Mouse (Mus musculus): ENCODE data around the gene Mrps15. TPM values are rescaled to one million over a fixed set of nuclear protein-coding genes. Genes with fewer than 3 reads are reported as not detected.
A peak's percentile ranks its signal among the peaks of the same experiment; 100 is the strongest.

Gene Mrps15
- total RNA-seq, 1 experiment = 61.1 TPM

DNA sequence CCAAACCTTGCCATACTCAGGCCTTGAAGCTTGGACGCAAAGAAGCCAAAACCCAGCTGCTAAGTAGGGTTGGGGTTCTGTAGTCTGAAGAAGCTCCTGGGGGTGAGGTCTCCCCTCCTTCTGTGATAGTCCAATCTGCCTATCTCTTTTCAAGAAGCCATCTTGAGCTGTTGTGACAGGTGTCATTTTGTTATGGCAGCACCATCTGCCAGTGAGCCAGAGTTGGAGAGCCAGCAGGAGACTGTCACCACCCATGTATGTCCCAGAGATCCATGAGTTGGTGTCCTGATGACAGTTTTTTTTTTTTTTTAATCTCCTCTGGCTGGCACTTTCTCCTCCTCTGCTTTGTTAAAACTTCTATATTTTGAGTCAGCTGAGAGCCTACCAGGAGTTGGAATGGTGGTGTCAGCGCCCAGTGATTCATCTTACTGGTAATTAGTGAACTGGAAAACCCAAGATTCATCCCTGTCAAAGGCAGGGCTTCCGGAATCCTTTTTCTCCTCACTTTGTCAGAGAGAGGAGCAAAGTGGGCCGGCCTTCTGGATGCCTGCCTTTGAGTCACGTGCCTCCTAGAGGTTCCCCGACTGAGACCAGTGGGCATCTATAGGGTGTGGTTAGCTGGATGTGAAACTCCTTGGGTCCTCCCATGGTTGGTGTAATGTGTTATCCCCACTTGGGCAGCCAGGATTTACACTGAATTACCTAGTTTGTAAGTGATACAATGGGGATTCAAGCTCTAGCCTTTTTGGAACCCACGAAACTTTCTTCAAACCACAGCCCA is 55.5 kb downstream of the Mrps15 start:
- Histone ChIP-seq H3K36me3 (ENCODE audit: control insufficient read depth, insufficient read depth, low read length, poor library complexity, severe bottlenecking) (peaks cover 13% of the 10 kb centered on the region; the same call in 1 of the 2 replicates), H3K9ac (ENCODE audit: insufficient read depth, low read depth, low read length, poor library complexity, severe bottlenecking) (no peak overlapping the region), H3K27ac (ENCODE audit: insufficient read depth, low read depth, low read length, poor library complexity, severe bottlenecking) (peak overlapping the region; percentile 81; the same call in 1 of the 2 replicates), H3K4me3 (ENCODE audit: insufficient read depth in 1 of 2, low read depth in 1 of 2, low read length in 2 of 2, poor library complexity in 1 of 2, severe bottlenecking in 1 of 2) (peak overlapping the region in 1 of 2 experiments; percentile 94; a peak in 2 of 4 replicates), H3K9me3 (ENCODE audit: control insufficient read depth, insufficient read depth, low read depth, low read length) (no peaks in the 10 kb centered on the region), H3K4me1 (ENCODE audit: control insufficient read depth in 2 of 2, insufficient read depth in 2 of 2, low read length in 2 of 2, poor library complexity in 1 of 2) (peaks cover 11 to 19% of the 10 kb centered on the region in 2 experiments; a peak in 3 of 4 replicates)
- no peak for DNase-seq (ENCODE audit: low read depth, low spot score)
- TF ChIP-seq MAFK (IDR thresholded peaks at IDR 0.05; ENCODE audit: insufficient read depth, low read depth, low read length) (no peak), ZC3H11A (IDR thresholded peaks at IDR 0.05; ENCODE audit: borderline replicate concordance, low read depth, low read length) (no peak), ZNF384 (IDR thresholded peaks at IDR 0.05; ENCODE audit: low read depth, low read length) (no peak), CHD2 (IDR thresholded peaks at IDR 0.05; ENCODE audit: low read depth, low read length) (no peak), HCFC1 (IDR thresholded peaks at IDR 0.05; ENCODE audit: borderline replicate concordance, insufficient read depth, low read length) (no peak)
- in situ Hi-C loops (cut with MboI; ENCODE audit: low sequenced_read_pairs in 2 of 2, unreplicated experiment in 2 of 2) = no loop called here

DNA sequence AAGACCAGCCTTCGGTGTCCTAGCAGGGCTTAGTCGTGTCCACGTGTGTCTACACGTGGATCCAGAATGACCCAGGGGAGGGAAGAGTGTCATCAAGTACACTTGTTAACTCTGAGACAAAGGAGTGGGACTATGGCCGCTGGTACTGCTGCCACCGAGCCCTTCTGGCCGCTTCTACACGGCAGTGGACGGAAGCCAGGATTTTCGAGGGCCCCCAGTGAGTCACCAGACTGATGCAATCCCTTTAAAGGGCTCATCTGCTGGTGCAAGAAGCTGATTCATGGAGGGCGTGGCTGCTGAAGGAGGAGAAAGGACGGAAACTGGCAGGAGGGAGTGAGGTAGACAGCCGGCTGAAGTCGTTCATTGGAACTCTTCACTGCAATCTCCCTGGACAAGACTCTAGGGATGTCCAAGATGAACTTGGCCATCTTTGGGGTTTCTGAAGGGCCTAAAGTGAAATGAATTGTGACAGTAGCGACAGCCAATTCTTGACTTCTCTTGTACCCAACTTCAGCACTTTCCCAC is 56.4 kb downstream of the Mrps15 start:
- H3K36me3 ChIP-seq (ENCODE audit: control insufficient read depth, insufficient read depth, low read length, poor library complexity, severe bottlenecking) = peaks cover 10% of the 10 kb centered on the region; the same call in 1 of the 2 replicates
- DNase-seq (ENCODE audit: low read depth, low spot score) = no peak
- H3K9ac ChIP-seq (ENCODE audit: insufficient read depth, low read depth, low read length, poor library complexity, severe bottlenecking) = peak overlapping the region; percentile 65
- no peaks in the 10 kb centered on the region for H3K9me3 ChIP-seq (ENCODE audit: control insufficient read depth, insufficient read depth, low read depth, low read length)
- peak overlapping the region; percentile 56 to 94 for H3K4me3 ChIP-seq (ENCODE audit: insufficient read depth in 1 of 2, low read depth in 1 of 2, low read length in 2 of 2, poor library complexity in 1 of 2, severe bottlenecking in 1 of 2)
- TF ChIP-seq CHD2 (IDR thresholded peaks at IDR 0.05; ENCODE audit: low read depth, low read length) (0 out of 2 replicates have a peak, but pooled peaks have one; percentile 22), ZC3H11A (IDR thresholded peaks at IDR 0.05; ENCODE audit: borderline replicate concordance, low read depth, low read length) (no peak), ZNF384 (IDR thresholded peaks at IDR 0.05; ENCODE audit: low read depth, low read length) (no peak), HCFC1 (IDR thresholded peaks at IDR 0.05; ENCODE audit: borderline replicate concordance, insufficient read depth, low read length) (no peak), MAFK (IDR thresholded peaks at IDR 0.05; ENCODE audit: insufficient read depth, low read depth, low read length) (peak; percentile 80; the same call in 1 of the 2 replicates)
- in situ Hi-C loops (cut with MboI; ENCODE audit: low sequenced_read_pairs in 2 of 2, unreplicated experiment in 2 of 2) = no loop called here
- peak overlapping the region; percentile 81 for H3K27ac ChIP-seq (ENCODE audit: insufficient read depth, low read depth, low read length, poor library complexity, severe bottlenecking)
- peaks cover 11 to 15% of the 10 kb centered on the region in 2 experiments; a peak in 3 of 4 replicates for H3K4me1 ChIP-seq (ENCODE audit: control insufficient read depth in 2 of 2, insufficient read depth in 2 of 2, low read length in 2 of 2, poor library complexity in 1 of 2)

GRCm38 (mm10) chr4:126103590-126104068 is 56.9 kb downstream of the Mrps15 start, which contains the start of gene Stk40:
Stk40 (plus strand) TSS chr4:126103957.
- Histone ChIP-seq H3K4me3 (ENCODE audit: insufficient read depth in 1 of 2, low read depth in 1 of 2, low read length in 2 of 2, poor library complexity in 1 of 2, severe bottlenecking in 1 of 2) (peak within 1 kb of the TSS; percentile 84 to 94), H3K36me3 (ENCODE audit: control insufficient read depth, insufficient read depth, low read length, poor library complexity, severe bottlenecking) (peaks cover 6% of the 10 kb centered on the region; the same call in 1 of the 2 replicates), H3K9me3 (ENCODE audit: control insufficient read depth, insufficient read depth, low read depth, low read length) (no peaks in the 10 kb centered on the region), H3K9ac (ENCODE audit: insufficient read depth, low read depth, low read length, poor library complexity, severe bottlenecking) (peak within 1 kb of the TSS; percentile 76), H3K4me1 (ENCODE audit: control insufficient read depth in 2 of 2, insufficient read depth in 2 of 2, low read length in 2 of 2, poor library complexity in 1 of 2) (peaks cover 12 to 17% of the 10 kb centered on the region in 2 experiments; a peak in 3 of 4 replicates), H3K27ac (ENCODE audit: insufficient read depth, low read depth, low read length, poor library complexity, severe bottlenecking) (peak within 1 kb of the TSS; percentile 81)
- TF ChIP-seq ZC3H11A (IDR thresholded peaks at IDR 0.05; ENCODE audit: borderline replicate concordance, low read depth, low read length) (no peak), ZNF384 (IDR thresholded peaks at IDR 0.05; ENCODE audit: low read depth, low read length) (no peak), MAFK (IDR thresholded peaks at IDR 0.05; ENCODE audit: insufficient read depth, low read depth, low read length) (no peak), CHD2 (IDR thresholded peaks at IDR 0.05; ENCODE audit: low read depth, low read length) (peak; percentile 23; the same call in 1 of the 2 replicates), HCFC1 (IDR thresholded peaks at IDR 0.05; ENCODE audit: borderline replicate concordance, insufficient read depth, low read length) (peak; percentile 80; the same call in 1 of the 2 replicates)
- in situ Hi-C loops (cut with MboI; ENCODE audit: low sequenced_read_pairs in 2 of 2, unreplicated experiment in 2 of 2) = no loop called here
- peak; percentile 98 for DNase-seq (ENCODE audit: low read depth, low spot score)

GRCm38 (mm10) chr4:126104261-126105075 is 57.7 kb downstream of the Mrps15 start:
- no peak for TF ChIP-seq CHD2 (IDR thresholded peaks at IDR 0.05; ENCODE audit: low read depth, low read length)
- TF ChIP-seq HCFC1 (IDR thresholded peaks at IDR 0.05; ENCODE audit: borderline replicate concordance, insufficient read depth, low read length) = no peak
- TF ChIP-seq MAFK (IDR thresholded peaks at IDR 0.05; ENCODE audit: insufficient read depth, low read depth, low read length) = no peak
- no peak for TF ChIP-seq ZC3H11A (IDR thresholded peaks at IDR 0.05; ENCODE audit: borderline replicate concordance, low read depth, low read length)
- no peak for TF ChIP-seq ZNF384 (IDR thresholded peaks at IDR 0.05; ENCODE audit: low read depth, low read length)
- H3K36me3 ChIP-seq (ENCODE audit: control insufficient read depth, insufficient read depth, low read length, poor library complexity, severe bottlenecking) = peaks cover 2% of the 10 kb centered on the region; the same call in 1 of the 2 replicates
- in situ Hi-C loops (cut with MboI; ENCODE audit: low sequenced_read_pairs in 2 of 2, unreplicated experiment in 2 of 2) = no loop called here
- no peak for DNase-seq (ENCODE audit: low read depth, low spot score)
- peak overlapping the region; percentile 20; the same call in 1 of the 2 replicates for H3K27ac ChIP-seq (ENCODE audit: insufficient read depth, low read depth, low read length, poor library complexity, severe bottlenecking)
- H3K9ac ChIP-seq (ENCODE audit: insufficient read depth, low read depth, low read length, poor library complexity, severe bottlenecking) = peak overlapping the region; percentile 76
- H3K4me1 ChIP-seq (ENCODE audit: control insufficient read depth in 2 of 2, insufficient read depth in 2 of 2, low read length in 2 of 2, poor library complexity in 1 of 2) = peaks cover 16 to 20% of the 10 kb centered on the region in 2 experiments; a peak in 3 of 4 replicates
- H3K4me3 ChIP-seq (ENCODE audit: insufficient read depth in 1 of 2, low read depth in 1 of 2, low read length in 2 of 2, poor library complexity in 1 of 2, severe bottlenecking in 1 of 2) = peak overlapping the region; percentile 84 to 94
- H3K9me3 ChIP-seq (ENCODE audit: control insufficient read depth, insufficient read depth, low read depth, low read length) = no peaks in the 10 kb centered on the region

Other genes starting within 250 kb of the Mrps15 start
- gene Csf3r, start 22.4 kb upstream of the Mrps15 start, total RNA-seq (2012; rRNA removed) = 0.11 and 0.18 TPM in 2 replicates
- gene Oscp1, start 11.6 kb downstream of the Mrps15 start, total RNA-seq (2012; rRNA removed) = 5.9 and 7.2 TPM in 2 replicates
- 15.0 and 21.8 TPM in 2 replicates for gene Lsm10, start 49.7 kb downstream of the Mrps15 start, total RNA-seq (2012; rRNA removed)
- 20.1 and 20.2 TPM in 2 replicates for gene Stk40, start 57.0 kb downstream of the Mrps15 start, total RNA-seq (2012; rRNA removed)
- gene Eva1b, start 100.8 kb downstream of the Mrps15 start, total RNA-seq (2012; rRNA removed) = 44.2 and 48.7 TPM in 2 replicates
- 2.4 and 3.0 TPM in 2 replicates for gene Sh3d21, start 116.6 kb downstream of the Mrps15 start, total RNA-seq (2012; rRNA removed)
- gene Thrap3, start 155.8 kb downstream of the Mrps15 start, total RNA-seq (2012; rRNA removed) = 202 and 211 TPM in 2 replicates
- gene Map7d1, start 209.4 kb downstream of the Mrps15 start, total RNA-seq (2012; rRNA removed) = 20.9 and 27.1 TPM in 2 replicates
- 54.8 and 54.9 TPM in 2 replicates for gene Trappc3, start 215.4 kb downstream of the Mrps15 start, total RNA-seq (2012; rRNA removed)
- gene Col8a2, start 239.9 kb downstream of the Mrps15 start, total RNA-seq (2012; rRNA removed) = 3.7 and 3.8 TPM in 2 replicates

Data from ES-E14 (cell line).